In the genomic region with DNA sequence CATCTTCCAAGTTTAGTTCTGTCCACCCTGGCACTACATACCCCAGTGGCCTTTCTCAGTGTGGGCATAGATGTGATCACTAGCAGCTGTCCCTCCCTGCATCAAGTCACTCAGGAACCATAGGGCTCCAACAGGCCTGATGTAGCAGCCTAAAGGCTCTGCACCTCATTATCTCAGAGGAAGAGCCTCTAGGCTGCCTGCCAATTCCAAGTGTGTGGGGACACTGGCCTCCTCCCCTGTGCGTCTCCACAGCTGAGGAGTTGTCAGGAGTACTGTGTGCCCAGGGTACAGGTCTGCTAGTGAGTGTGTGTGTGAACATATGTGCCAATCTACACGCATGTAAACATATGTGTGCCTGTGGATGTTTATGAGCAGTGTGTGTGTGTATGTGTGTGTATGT, we compare ENCODE assay signal across 10 mouse cellular contexts. TPM values are rescaled to one million over a fixed set of nuclear protein-coding genes. Genes with fewer than 3 reads are reported as not detected.
DNase-seq lines count a peak whose midpoint lies in the region; ATAC-seq lines count a peak whose summit lies in the region.
"Had no signal": no experiment of that assay in that cellular context is flagged by ENCODE, and none has a peak within 500 bp of the region (broad histone marks: within the 10 kb centered on the region; RNA-seq: fewer than 3 reads in every experiment).

No protein-coding gene starts in this region.

- no peaks in the 10 kb centered on the region for H3K27me3 ChIP-seq in liver, embryonic 12.5 days (replicated peaks)
- no peaks in the 10 kb centered on the region for H3K27me3 ChIP-seq in heart, embryonic 15.5 days

- H3K4me2 ChIP-seq in liver, embryonic 12.5 days: no peak overlapping the region
- H3K4me2 ChIP-seq in heart, embryonic 15.5 days: no peak overlapping the region

- no peaks in the 10 kb centered on the region for H3K4me1 ChIP-seq in liver, embryonic 12.5 days
- peaks cover 13% of the 10 kb centered on the region for H3K4me1 ChIP-seq in heart, embryonic 15.5 days (replicated peaks)

- no peaks in the 10 kb centered on the region for H3K36me3 ChIP-seq in liver, embryonic 12.5 days
- H3K36me3 ChIP-seq in heart, embryonic 15.5 days: no peaks in the 10 kb centered on the region

- no peak overlapping the region for H3K27ac ChIP-seq in liver, embryonic 12.5 days
- no peak overlapping the region for H3K27ac ChIP-seq in heart, embryonic 15.5 days

- 0 out of 2 replicates have a peak, but pooled peaks have one; percentile 27 for ATAC-seq in liver, embryonic 12.5 days
- ATAC-seq in heart, embryonic 15.5 days (replicated peaks; ENCODE audit: insufficient number of reproducible peaks, insufficient read depth, low FRiP score, low read depth): peak; percentile 68

- no peaks in the 10 kb centered on the region for H3K9me3 ChIP-seq in liver, embryonic 12.5 days (replicated peaks)
- H3K9me3 ChIP-seq in heart, embryonic 15.5 days (replicated peaks): no peaks in the 10 kb centered on the region

- WGBS in liver, embryonic 12.5 days (ENCODE audit: insufficient replicate concordance): 63% methylated on average over 2 of the region's 2 CpGs
- 48% methylated on average over 2 of the region's 2 CpGs for WGBS in heart, embryonic 15.5 days

- H3K9ac ChIP-seq in liver, embryonic 12.5 days: no peak overlapping the region
- no peak overlapping the region for H3K9ac ChIP-seq in heart, embryonic 15.5 days

- H3K4me3 ChIP-seq in liver, embryonic 12.5 days: no peak overlapping the region
- no peak overlapping the region for H3K4me3 ChIP-seq in heart, embryonic 15.5 days

- DNase-seq in liver: no peak
- peak; percentile 58 for DNase-seq in brain, adult 2 months (ENCODE audit: low read depth, low spot score)
- DNase-seq in lung, postnatal 10 days: peak; percentile 35
- no peak for DNase-seq in left cerebral cortex, adult 9 months (ENCODE audit: low spot score in 2 of 2)
- no peak for DNase-seq in cerebellum, postnatal 4 days (ENCODE audit: low spot score in 2 of 2)
- DNase-seq in thymus, adult 18-20 months: no peak
- DNase-seq: cerebellum, postnatal 25 days; gastrocnemius, postnatal 36 days had no signal

RNA-seq across cellular contexts. Expression of a gene that starts 56.6 kb away (rescaled TPM):
- polyA plus RNA-seq in liver, embryonic 12.5 days (2016; fragmentation: Nextera tagmentation; extraction: Ambion mirVana): 0.05 and 0.12 TPM in 2 replicates
- 0.13 and 0.51 TPM in 2 replicates for polyA plus RNA-seq in heart, embryonic 15.5 days (2015; fragmentation: Nextera tagmentation; extraction: Ambion mirVana)

Comparison
In these comparisons a context has a peak if more than half of its experiments do, and no peak if none do; other contexts are left out.
1. DNase-seq: peak in brain, adult 2 months (single experiment) and lung, postnatal 10 days (single experiment); none in liver (single experiment), left cerebral cortex, adult 9 months (0 of 2), cerebellum, postnatal 4 days (0 of 2) and thymus, adult 18-20 months (0 of 2).